Mouse (Mus musculus) left cerebral cortex, adult 8-10 months (tissue): ENCODE data around the gene Rapgef1. TPM values are rescaled to one million over a fixed set of nuclear protein-coding genes. Genes with fewer than 3 reads are reported as not detected.

Experiments
- total RNA-seq, 4 experiments: library from RNA; stranded (reverse); gene quantifications; 2 replicates each; pipeline ENCODE4 v1.2.4; 2022

Rapgef1 gene
- total RNA-seq, 4 experiments from 2014 or later = 88.6 to 103 (median 94.1) TPM

Other genes with a start within 250 kb of the Rapgef1 start
- 1 to 10 TPM in 3 of 4 experiments, under 1 TPM in 1; 0.44 to 2.5 (median 1.4) TPM for gene Gm13420, start 132.0 kb downstream of the Rapgef1 start, total RNA-seq
- gene Gm13547, start 139.6 kb downstream of the Rapgef1 start, total RNA-seq = under 1 TPM in 1 of 4 experiments, not detected in 3; 0.63 TPM
- gene Coq4, start 167.8 kb downstream of the Rapgef1 start, total RNA-seq = 10 to 100 TPM; 20.1 to 31.2 (median 22.6) TPM
- gene Trub2, start 168.8 kb downstream of the Rapgef1 start, total RNA-seq = 10 to 100 TPM; 45.4 to 53.5 (median 50.2) TPM
- 10 to 100 TPM; 73.1 to 75.0 (median 74.0) TPM for gene Slc27a4, start 182.9 kb downstream of the Rapgef1 start, total RNA-seq
- 10 to 100 TPM; 52.1 to 65.1 (median 59.8) TPM for gene Urm1, start 200.4 kb downstream of the Rapgef1 start, total RNA-seq
- 10 to 100 TPM in 3 of 4 experiments, 1 to 10 TPM in 1; 7.7 to 11.6 (median 11.0) TPM for gene Cercam, start 249.4 kb downstream of the Rapgef1 start, total RNA-seq